Mouse (Mus musculus) olfactory bulb, adult 2 months (tissue): Measurements from ENCODE around the gene Rgl3. TPM values are rescaled to one million over a fixed set of nuclear protein-coding genes. Genes with fewer than 3 reads are reported as not detected.

Experiments
- H3K27ac ChIP-seq: fragments of 200-500 bp; 2 replicates; pipeline ENCODE4 v1.5.1; 2012; ENCODE audit warnings: low read depth, low read length; ENCODE audit not compliant: insufficient read depth
- H3K4me1 ChIP-seq: fragments of 200-500 bp; 2 replicates; pipeline ENCODE4 v1.6.1; 2012; ENCODE audit warnings: low read length; ENCODE audit not compliant: control insufficient read depth, insufficient read depth
- H3K4me3 ChIP-seq: fragments of 200-500 bp; 2 replicates; pipeline ENCODE4 v1.5.1; 2012; ENCODE audit warnings: mild to moderate bottlenecking, low read depth, low read length, moderate library complexity; ENCODE audit not compliant: insufficient read depth
- CTCF ChIP-seq: fragments of 200-500 bp; IDR thresholded peaks from 2 replicates; pipeline ENCODE4 v1.5.1; 2012; ENCODE audit warnings: low read depth, mild to moderate bottlenecking, low read length, moderate library complexity; ENCODE audit not compliant: insufficient read depth
- POLR2A ChIP-seq: fragments of 200-500 bp; IDR thresholded peaks from 2 replicates; pipeline ENCODE4 v1.6.1; 2012; ENCODE audit warnings: mild to moderate bottlenecking, low read depth, low read length, moderate library complexity; ENCODE audit not compliant: insufficient read depth
- WGBS: fragments of 180-500 bp; shearing (Covaris S2); methylation state at CpG from one replicate; pipeline ENCODE4 v1.1.7; 2018; 5-methylcytosine and 5-hydroxymethylcytosine counted together
- polyA plus RNA-seq: library from polyadenylated mRNA; stranded (reverse); fragments of >200 nt; gene quantifications from 2 replicates; pipeline ENCODE4 v1.2.4, GENCODE M21; 2012; ENCODE audit warnings: low replicate concordance; ENCODE audit not compliant: missing spikeins, insufficient read depth, insufficient read length

The Rgl3 gene
- polyA plus RNA-seq, 1 experiment, result not detected

GRCm38 (mm10) chr9:21932006-21932405 is 57.2 kb downstream of the Rgl3 start:
- WGBS, result 70% methylated on average over 2 of the region's 2 CpGs
- peaks cover 3% of the 10 kb centered on the region; the same call in 1 of the 2 replicates for H3K4me1 ChIP-seq
- H3K27ac ChIP-seq, result no peak overlapping the region
- no peak overlapping the region for H3K4me3 ChIP-seq
- TF ChIP-seq CTCF, result no peak
- no peak for TF ChIP-seq POLR2A

GRCm38 (mm10) chr9:21929208-21929607 is 60.0 kb downstream of the Rgl3 start:
- WGBS, result 88% methylated on average over 3 of the region's 3 CpGs
- Histone ChIP-seq H3K4me1 (peaks cover 10% of the 10 kb centered on the region), H3K27ac (no peak overlapping the region), H3K4me3 (no peak overlapping the region)
- TF ChIP-seq CTCF (no peak), POLR2A (no peak)

DNA sequence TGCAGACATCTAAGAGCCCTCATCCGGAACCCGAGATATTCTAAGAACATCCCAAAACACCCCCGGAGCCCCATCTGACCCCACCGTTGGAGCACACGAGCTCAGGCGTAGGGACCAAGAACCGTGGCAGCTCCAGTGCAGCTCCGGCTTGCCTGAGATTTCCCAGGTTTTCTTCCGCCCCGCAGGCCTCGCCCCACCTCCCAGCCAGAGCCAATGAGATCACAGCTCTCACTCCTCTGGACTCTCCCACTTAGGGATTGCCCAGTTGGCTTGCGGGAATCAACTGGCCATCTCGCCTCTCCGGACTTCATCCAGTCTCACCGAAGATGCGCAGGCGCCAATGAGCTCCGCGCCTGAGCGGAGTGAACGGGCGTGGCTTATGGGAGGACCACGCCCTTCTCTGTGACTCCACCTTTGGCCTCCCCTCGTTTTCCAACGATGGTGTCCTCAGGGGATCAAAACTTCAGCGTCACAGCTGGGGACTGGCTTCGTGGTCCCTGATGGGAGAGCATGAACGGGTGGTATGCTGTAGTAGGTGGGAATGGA is 62.0 kb downstream of the Rgl3 start, which contains the start of the genes Ccdc159 and Tmem205:
Gene Ccdc159, plus strand, starts transcription at position 264 of the 546 bp plus-strand sequence.
Gene Tmem205, minus strand, starts transcription at position 349 of the 546 bp plus-strand sequence.
- TF ChIP-seq POLR2A (peak; percentile 47), CTCF (no peak)
- peak within 1 kb of the TSS; percentile 16 for H3K27ac ChIP-seq
- peak within 1 kb of the TSS; percentile 63 for H3K4me3 ChIP-seq
- peaks cover 9% of the 10 kb centered on the region for H3K4me1 ChIP-seq
- under 1% methylated on average over 28 of the region's 28 CpGs for WGBS

DNA sequence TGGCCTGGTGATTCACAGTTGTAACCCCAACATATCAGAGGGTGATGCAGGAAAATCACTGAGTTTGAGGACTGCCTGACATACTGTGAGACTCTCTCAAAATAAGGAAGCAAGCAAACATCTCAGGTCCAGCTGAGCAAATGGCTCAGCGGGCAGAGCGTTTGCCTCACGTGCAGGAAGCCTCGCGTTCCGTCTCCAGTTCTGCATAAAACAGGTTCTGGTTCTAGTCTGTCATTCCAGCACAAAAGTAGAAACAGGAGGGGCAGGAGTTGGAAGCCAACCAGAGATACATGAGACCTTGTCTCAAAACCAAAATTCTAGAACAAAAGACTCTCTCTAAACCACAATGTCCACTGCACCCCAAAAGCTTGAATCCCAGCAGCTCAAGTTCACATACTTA is 62.5 kb downstream of the Rgl3 start:
- peak overlapping the region; percentile 16 for H3K27ac ChIP-seq
- WGBS, result under 1% methylated on average over 6 of the region's 6 CpGs

GRCm38 (mm10) chr9:21926155-21926554 is 63.1 kb downstream of the Rgl3 start:
- WGBS, result 79% methylated on average over 6 of the region's 6 CpGs
- no peak for TF ChIP-seq POLR2A
- TF ChIP-seq CTCF, result no peak
- peaks cover 9% of the 10 kb centered on the region for H3K4me1 ChIP-seq
- no peak overlapping the region; the same call in 1 of the 2 replicates for H3K4me3 ChIP-seq
- H3K27ac ChIP-seq, result no peak overlapping the region

More for the DNA sequence above, 62.5 kb downstream of the Rgl3 start:
- Histone ChIP-seq H3K4me1 (peaks cover 9% of the 10 kb centered on the region), H3K4me3 (peak overlapping the region; percentile 63)
- TF ChIP-seq CTCF (no peak), POLR2A (no peak)

GRCm38 (mm10) chr9:21925506-21925905 is 63.7 kb downstream of the Rgl3 start:
- WGBS, result 92% methylated on average over 1 of the region's 1 CpGs
- H3K4me1 ChIP-seq, result peaks cover 9% of the 10 kb centered on the region
- H3K4me3 ChIP-seq, result no peak overlapping the region
- H3K27ac ChIP-seq, result no peak overlapping the region
- TF ChIP-seq CTCF, result no peak
- TF ChIP-seq POLR2A, result no peak

- Histone ChIP-seq H3K27ac (no peak overlapping the region), H3K4me3 (no peak overlapping the region), H3K4me1 (peaks cover 9% of the 10 kb centered on the region)
- no peak for TF ChIP-seq POLR2A
- TF ChIP-seq CTCF, result no peak
- 95% methylated on average over 3 of the region's 3 CpGs for WGBS
These were observed 64.2 kb downstream of the Rgl3 start for GRCm38 (mm10) chr9:21925034-21925433.

- TF ChIP-seq CTCF (no peak), POLR2A (no peak)
- 48% methylated on average over 6 of the region's 6 CpGs for WGBS
- no peak overlapping the region for H3K27ac ChIP-seq
- peaks cover 9% of the 10 kb centered on the region for H3K4me1 ChIP-seq
- H3K4me3 ChIP-seq, result no peak overlapping the region
These were observed 65.2 kb downstream of the Rgl3 start for GRCm38 (mm10) chr9:21924099-21924493.

DNA sequence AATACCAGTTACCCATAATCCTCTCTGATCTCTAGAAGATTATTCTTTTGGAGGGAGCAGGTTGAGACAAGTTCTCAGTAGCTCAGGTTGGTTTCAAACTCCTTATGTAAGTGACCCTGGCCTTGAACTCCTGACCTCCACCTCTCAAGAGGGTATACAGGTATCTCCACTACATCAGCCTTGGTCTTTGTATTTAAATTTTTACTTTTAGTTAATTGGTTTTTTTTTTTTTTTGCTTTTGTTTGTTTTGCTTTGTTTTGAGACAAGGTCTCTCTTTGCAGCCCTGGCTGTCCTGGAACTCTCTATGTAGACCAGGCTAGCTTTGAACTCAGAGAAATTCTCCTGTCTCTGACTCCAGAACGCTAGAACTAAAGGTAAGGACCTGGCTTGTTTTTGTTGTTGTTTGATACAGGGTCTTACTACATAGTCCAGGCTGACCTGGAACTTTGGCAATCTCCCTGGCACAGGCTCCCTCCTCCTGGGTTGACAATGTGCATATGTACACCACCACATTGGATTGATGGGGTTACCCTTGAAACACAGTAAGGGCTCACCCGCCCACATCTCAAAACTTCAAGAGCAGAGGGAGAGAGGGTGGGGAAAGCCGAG is 65.7 kb downstream of the Rgl3 start:
- no peak overlapping the region for H3K27ac ChIP-seq
- 67% methylated on average over 3 of the region's 3 CpGs for WGBS
- TF ChIP-seq CTCF, result no peak
- TF ChIP-seq POLR2A, result no peak
- no peak overlapping the region for H3K4me3 ChIP-seq
- peaks cover 9% of the 10 kb centered on the region for H3K4me1 ChIP-seq
